Mouse (Mus musculus) embryonic fibroblast, embryonic 13.5 days (primary cell): ENCODE results near the gene Zfp366.

ENCODE experiments used
- CTCF ChIP-seq: IDR thresholded peaks from 2 replicates; pipeline ENCODE4 v1.5.1; 2011; ENCODE audit warnings: mild to moderate bottlenecking, control low read depth, low read length, moderate library complexity, borderline replicate concordance; ENCODE audit not compliant: insufficient read depth
- POLR2A ChIP-seq: IDR thresholded peaks from 2 replicates; pipeline ENCODE4 v1.6.1; 2011; ENCODE audit warnings: low read depth, mild to moderate bottlenecking, control low read depth, low read length, moderate library complexity

DNA sequence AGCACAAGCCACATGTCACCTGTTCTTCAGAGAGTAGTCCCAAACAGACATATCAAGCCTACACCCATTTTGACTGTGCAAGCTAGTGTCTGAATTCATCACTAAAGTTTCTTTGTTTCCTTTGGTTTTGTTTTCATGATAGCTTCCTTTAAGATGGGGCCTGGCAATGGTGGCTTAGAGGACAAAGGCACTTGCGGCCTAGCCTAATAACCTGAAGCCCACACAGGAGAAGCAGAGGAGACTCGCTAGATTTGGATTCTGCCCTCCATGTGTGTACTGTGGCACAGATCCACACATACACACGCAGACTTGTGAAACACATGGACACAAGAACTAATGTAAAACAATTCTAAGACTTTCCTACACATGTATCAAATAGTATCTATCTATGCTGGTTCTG is 37.4 kb downstream of the Zfp366 start:
- TF ChIP-seq CTCF (no peak), POLR2A (no peak)
